Mouse (Mus musculus): ENCODE results near the gene Acad12.

DNA sequence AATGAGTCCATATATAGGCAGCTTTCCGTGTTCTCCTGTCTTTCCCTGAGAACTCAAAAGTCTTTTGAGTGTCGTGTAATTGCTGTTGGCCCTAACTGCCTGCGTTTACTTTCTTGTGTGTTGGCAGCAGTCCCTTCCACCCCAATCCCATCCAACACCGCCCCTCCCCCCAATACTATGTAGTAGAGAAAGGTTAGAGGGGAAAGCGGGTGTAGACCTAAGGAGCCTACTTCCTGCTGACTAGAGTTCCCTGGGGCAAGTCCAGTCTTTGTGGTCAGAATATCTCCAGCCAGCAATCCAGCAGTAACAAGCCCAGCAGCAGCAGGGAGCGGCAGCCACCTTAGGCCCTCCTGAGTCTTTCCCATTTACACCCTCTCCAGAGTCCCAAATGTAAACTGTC is 49.7 kb upstream of the Acad12 start:
- TF ChIP-seq CTCF (IDR thresholded peaks at IDR 0.05; ENCODE audit: low read depth, low read length) (no peak), POLR2A (IDR thresholded peaks at IDR 0.05; ENCODE audit: extremely low read depth, insufficient read depth, low read length) (no peak)
